Mouse (Mus musculus): ENCODE results near the gene Rgl1. TPM values are rescaled to one million over a fixed set of nuclear protein-coding genes. Genes with fewer than 3 reads are reported as not detected.
A peak's percentile ranks its signal among the peaks of the same experiment; 100 is the strongest.

The Rgl1 gene
- polyA plus RNA-seq, 1 experiment = 7.1 TPM

GRCm38 (mm10) chr1:152531498-152531897, 234.7 kb downstream of the Rgl1 start:
- H3K4me3 ChIP-seq (ENCODE audit: control insufficient read depth, insufficient read depth, low read length) = no peak overlapping the region
- 0 out of 2 replicates have a peak, but pooled peaks cover 4% of the 10 kb centered on the region for H3K4me1 ChIP-seq (replicated peaks; ENCODE audit: control insufficient read depth, insufficient read depth, low read length)
- no peak overlapping the region for H3K27ac ChIP-seq (ENCODE audit: control insufficient read depth, insufficient read depth, low read length)
- no peak for DNase-seq
- TF ChIP-seq CTCF (IDR thresholded peaks at IDR 0.05; ENCODE audit: borderline replicate concordance, control insufficient read depth, extremely low read depth, insufficient read depth, low read length, poor library complexity) = no peak
- WGBS = 71% methylated on average over 15 of the region's 15 CpGs
- no peaks in the 10 kb centered on the region for H3K27me3 ChIP-seq (ENCODE audit: control insufficient read depth, insufficient read depth, low read length)
- no peaks in the 10 kb centered on the region for H3K36me3 ChIP-seq (ENCODE audit: control insufficient read depth, insufficient read depth, low read length)

GRCm38 (mm10) chr1:152528778-152529177, 237.4 kb downstream of the Rgl1 start:
- 60% methylated on average over 3 of the region's 3 CpGs for WGBS
- Histone ChIP-seq H3K4me1 (replicated peaks; ENCODE audit: control insufficient read depth, insufficient read depth, low read length) (0 out of 2 replicates have a peak, but pooled peaks cover 4% of the 10 kb centered on the region), H3K27ac (ENCODE audit: control insufficient read depth, insufficient read depth, low read length) (no peak overlapping the region), H3K4me3 (ENCODE audit: control insufficient read depth, insufficient read depth, low read length) (no peak overlapping the region), H3K27me3 (ENCODE audit: control insufficient read depth, insufficient read depth, low read length) (no peaks in the 10 kb centered on the region), H3K36me3 (ENCODE audit: control insufficient read depth, insufficient read depth, low read length) (no peaks in the 10 kb centered on the region)
- no peak for DNase-seq
- TF ChIP-seq POLR2A (IDR thresholded peaks at IDR 0.05; ENCODE audit: control insufficient read depth, extremely low read depth, insufficient read depth, low read length, poor library complexity) = no peak
- TF ChIP-seq CTCF (IDR thresholded peaks at IDR 0.05; ENCODE audit: borderline replicate concordance, control insufficient read depth, extremely low read depth, insufficient read depth, low read length, poor library complexity) = no peak

DNA sequence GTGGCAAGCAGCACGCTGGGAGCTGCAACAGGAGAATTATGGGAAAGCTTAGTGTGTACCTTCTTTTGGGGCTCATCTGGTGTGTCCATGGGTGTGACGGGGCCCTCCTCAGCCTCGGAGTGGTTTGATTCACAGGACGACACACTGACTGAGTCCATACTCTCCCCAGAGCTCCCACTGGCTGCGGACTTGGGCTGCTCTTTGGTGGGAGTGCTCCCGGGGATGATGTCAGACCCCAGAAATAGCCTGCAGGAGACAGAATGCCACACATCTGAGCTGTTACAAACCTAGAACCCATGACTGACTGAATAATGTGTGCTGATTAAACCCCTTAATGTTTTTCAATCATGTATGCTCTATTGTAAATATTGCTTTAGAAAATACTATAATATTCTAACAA, 237.9 kb downstream of the Rgl1 start:
- no peak for DNase-seq
- no peaks in the 10 kb centered on the region for H3K36me3 ChIP-seq (ENCODE audit: control insufficient read depth, insufficient read depth, low read length)
- H3K4me1 ChIP-seq (replicated peaks; ENCODE audit: control insufficient read depth, insufficient read depth, low read length) = 0 out of 2 replicates have a peak, but pooled peaks cover 4% of the 10 kb centered on the region
- no peak overlapping the region for H3K27ac ChIP-seq (ENCODE audit: control insufficient read depth, insufficient read depth, low read length)
- H3K27me3 ChIP-seq (ENCODE audit: control insufficient read depth, insufficient read depth, low read length) = no peaks in the 10 kb centered on the region
- no peak overlapping the region for H3K4me3 ChIP-seq (ENCODE audit: control insufficient read depth, insufficient read depth, low read length)
- TF ChIP-seq CTCF (IDR thresholded peaks at IDR 0.05; ENCODE audit: borderline replicate concordance, control insufficient read depth, extremely low read depth, insufficient read depth, low read length, poor library complexity) (no peak), POLR2A (IDR thresholded peaks at IDR 0.05; ENCODE audit: control insufficient read depth, extremely low read depth, insufficient read depth, low read length, poor library complexity) (no peak)
- 92% methylated on average over 6 of the region's 6 CpGs for WGBS

- no peak overlapping the region for H3K27ac ChIP-seq (ENCODE audit: control insufficient read depth, insufficient read depth, low read length)
- no peaks in the 10 kb centered on the region for H3K27me3 ChIP-seq (ENCODE audit: control insufficient read depth, insufficient read depth, low read length)
- no peaks in the 10 kb centered on the region for H3K36me3 ChIP-seq (ENCODE audit: control insufficient read depth, insufficient read depth, low read length)
- TF ChIP-seq POLR2A (IDR thresholded peaks at IDR 0.05; ENCODE audit: control insufficient read depth, extremely low read depth, insufficient read depth, low read length, poor library complexity) (no peak), CTCF (IDR thresholded peaks at IDR 0.05; ENCODE audit: borderline replicate concordance, control insufficient read depth, extremely low read depth, insufficient read depth, low read length, poor library complexity) (no peak)
- no peak overlapping the region for H3K4me3 ChIP-seq (ENCODE audit: control insufficient read depth, insufficient read depth, low read length)
- 95% methylated on average over 9 of the region's 9 CpGs for WGBS
- no peaks in the 10 kb centered on the region for H3K4me1 ChIP-seq (replicated peaks; ENCODE audit: control insufficient read depth, insufficient read depth, low read length)
- no peak for DNase-seq
Measured at GRCm38 (mm10) chr1:152526154-152526553, 240.0 kb downstream of the Rgl1 start.

- Histone ChIP-seq H3K36me3 (ENCODE audit: control insufficient read depth, insufficient read depth, low read length) (no peaks in the 10 kb centered on the region), H3K4me1 (replicated peaks; ENCODE audit: control insufficient read depth, insufficient read depth, low read length) (no peaks in the 10 kb centered on the region), H3K27ac (ENCODE audit: control insufficient read depth, insufficient read depth, low read length) (no peak overlapping the region), H3K27me3 (ENCODE audit: control insufficient read depth, insufficient read depth, low read length) (no peaks in the 10 kb centered on the region), H3K4me3 (ENCODE audit: control insufficient read depth, insufficient read depth, low read length) (no peak overlapping the region)
- 25% methylated on average over 6 of the region's 6 CpGs for WGBS
- TF ChIP-seq POLR2A (IDR thresholded peaks at IDR 0.05; ENCODE audit: control insufficient read depth, extremely low read depth, insufficient read depth, low read length, poor library complexity) (no peak), CTCF (IDR thresholded peaks at IDR 0.05; ENCODE audit: borderline replicate concordance, control insufficient read depth, extremely low read depth, insufficient read depth, low read length, poor library complexity) (no peak)
- peak; percentile 73 for DNase-seq
Measured at GRCm38 (mm10) chr1:152524987-152525648, 241.0 kb downstream of the Rgl1 start.

DNA sequence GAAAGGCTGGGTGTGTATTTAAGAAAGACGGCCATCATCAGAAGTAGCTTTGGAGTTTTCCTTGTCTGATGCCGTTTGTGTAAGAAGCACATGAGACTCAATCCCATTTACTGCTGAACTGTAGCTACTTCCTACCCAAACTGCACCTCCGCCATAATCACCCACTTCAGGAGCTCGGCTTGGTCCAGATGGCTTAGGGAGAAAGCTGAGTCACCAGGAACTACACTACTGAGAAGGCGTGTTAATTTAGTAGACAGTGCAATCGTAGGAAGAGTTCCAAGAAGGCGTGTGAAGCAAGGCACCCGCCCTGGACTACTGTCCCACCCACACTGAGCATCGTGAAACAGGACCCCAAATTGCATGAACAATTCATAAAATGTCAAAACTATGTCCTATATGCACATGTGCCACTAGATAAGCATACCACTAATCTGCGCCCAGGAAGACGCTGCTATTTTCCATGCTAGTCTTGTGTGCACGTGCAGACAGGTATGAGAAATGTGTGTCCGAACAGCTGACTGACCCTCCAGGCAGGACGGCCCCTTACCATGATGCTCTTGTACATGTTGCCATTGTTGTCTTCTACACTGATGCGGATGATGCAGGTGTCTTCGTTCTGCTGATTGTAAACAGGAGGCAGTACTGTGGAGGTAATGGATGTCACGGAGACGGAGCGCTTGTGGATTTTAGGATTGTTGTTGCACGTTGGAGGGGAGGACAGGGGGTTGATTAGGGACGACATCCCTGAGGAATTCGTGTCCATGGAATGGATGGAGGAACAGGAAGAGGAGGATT, 241.9 kb downstream of the Rgl1 start:
- 89% methylated on average over 22 of the region's 22 CpGs for WGBS
- H3K27ac ChIP-seq (ENCODE audit: control insufficient read depth, insufficient read depth, low read length) = no peak overlapping the region
- DNase-seq = no peak
- no peaks in the 10 kb centered on the region for H3K36me3 ChIP-seq (ENCODE audit: control insufficient read depth, insufficient read depth, low read length)
- no peaks in the 10 kb centered on the region for H3K4me1 ChIP-seq (replicated peaks; ENCODE audit: control insufficient read depth, insufficient read depth, low read length)
- TF ChIP-seq POLR2A (IDR thresholded peaks at IDR 0.05; ENCODE audit: control insufficient read depth, extremely low read depth, insufficient read depth, low read length, poor library complexity) (no peak), CTCF (IDR thresholded peaks at IDR 0.05; ENCODE audit: borderline replicate concordance, control insufficient read depth, extremely low read depth, insufficient read depth, low read length, poor library complexity) (no peak)
- H3K27me3 ChIP-seq (ENCODE audit: control insufficient read depth, insufficient read depth, low read length) = no peaks in the 10 kb centered on the region
- H3K4me3 ChIP-seq (ENCODE audit: control insufficient read depth, insufficient read depth, low read length) = no peak overlapping the region
